Mouse (Mus musculus): ENCODE results near the gene Rnf145. TPM values are rescaled to one million over a fixed set of nuclear protein-coding genes. Genes with fewer than 3 reads are reported as not detected.
A peak's percentile ranks its signal among the peaks of the same experiment; 100 is the strongest.

Rnf145 gene
- polyA plus RNA-seq, 1 experiment from 2014 or later: 158 TPM

- Histone ChIP-seq H3K9me3 (no peaks in the 10 kb centered on the region), H3K27me3 (no peaks in the 10 kb centered on the region), H3K4me1 (no peaks in the 10 kb centered on the region), H3K4me3 (no peak overlapping the region), H3K36me3 (no peaks in the 10 kb centered on the region), H3K27ac (replicated peaks) (no peak overlapping the region), H3K9ac (replicated peaks) (no peak overlapping the region), H3K4me2 (replicated peaks) (no peak overlapping the region)
- 92% methylated on average over 5 of the region's 5 CpGs for WGBS
- no peak for ATAC-seq (ENCODE audit: low FRiP score, low read depth)
Observed at GRCm38 (mm10) chr11:44574820-44575219, 56.1 kb downstream of the Rnf145 start.

GRCm38 (mm10) chr11:44577911-44578310 lies 59.1 kb downstream of the Rnf145 start:
- ATAC-seq (ENCODE audit: low FRiP score, low read depth): no peak
- Histone ChIP-seq H3K9ac (replicated peaks) (no peak overlapping the region), H3K4me2 (replicated peaks) (no peak overlapping the region), H3K27ac (replicated peaks) (no peak overlapping the region), H3K4me1 (no peaks in the 10 kb centered on the region), H3K36me3 (no peaks in the 10 kb centered on the region), H3K27me3 (no peaks in the 10 kb centered on the region), H3K4me3 (no peak overlapping the region), H3K9me3 (no peaks in the 10 kb centered on the region)
- WGBS: 83% methylated on average over 9 of the region's 9 CpGs

DNA sequence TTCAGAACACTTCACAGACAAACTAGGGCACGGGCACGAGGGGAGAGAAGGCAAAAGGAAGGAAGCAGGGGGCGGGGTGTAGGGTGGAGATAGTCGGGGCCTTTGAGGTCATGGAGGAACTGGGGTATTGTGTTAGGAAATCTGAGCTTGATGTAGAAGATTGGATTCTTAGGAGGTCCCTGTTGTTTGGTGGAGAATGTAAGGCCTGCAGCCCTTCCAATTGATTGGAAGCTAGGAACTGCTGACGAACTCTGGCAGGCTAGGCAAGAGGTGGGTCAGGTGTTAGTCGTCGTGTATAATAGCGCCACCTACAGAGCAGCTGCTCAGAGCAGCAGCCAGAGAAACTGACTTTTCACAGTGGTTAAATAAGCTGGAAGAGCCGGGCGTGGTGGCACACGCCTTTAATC lies 62.5 kb downstream of the Rnf145 start:
- no peaks in the 10 kb centered on the region for H3K36me3 ChIP-seq
- H3K9me3 ChIP-seq: no peaks in the 10 kb centered on the region
- no peaks in the 10 kb centered on the region for H3K4me1 ChIP-seq
- WGBS: 38% methylated on average over 11 of the region's 11 CpGs
- no peak overlapping the region for H3K4me2 ChIP-seq (replicated peaks)
- no peak for ATAC-seq (ENCODE audit: low FRiP score, low read depth)
- H3K27me3 ChIP-seq: no peaks in the 10 kb centered on the region
- no peak overlapping the region for H3K4me3 ChIP-seq
- H3K9ac ChIP-seq (replicated peaks): no peak overlapping the region
- no peak overlapping the region for H3K27ac ChIP-seq (replicated peaks)

GRCm38 (mm10) chr11:44586047-44586696 lies 67.4 kb downstream of the Rnf145 start:
- Histone ChIP-seq H3K36me3 (no peaks in the 10 kb centered on the region), H3K27ac (replicated peaks) (no peak overlapping the region), H3K4me1 (no peaks in the 10 kb centered on the region), H3K4me3 (no peak overlapping the region), H3K9ac (replicated peaks) (no peak overlapping the region), H3K4me2 (replicated peaks) (no peak overlapping the region), H3K9me3 (no peaks in the 10 kb centered on the region), H3K27me3 (no peaks in the 10 kb centered on the region)
- WGBS: 9% methylated on average over 3 of the region's 3 CpGs
- peak; percentile 30; the same call in 1 of the 2 replicates for ATAC-seq (ENCODE audit: low FRiP score, low read depth)

DNA sequence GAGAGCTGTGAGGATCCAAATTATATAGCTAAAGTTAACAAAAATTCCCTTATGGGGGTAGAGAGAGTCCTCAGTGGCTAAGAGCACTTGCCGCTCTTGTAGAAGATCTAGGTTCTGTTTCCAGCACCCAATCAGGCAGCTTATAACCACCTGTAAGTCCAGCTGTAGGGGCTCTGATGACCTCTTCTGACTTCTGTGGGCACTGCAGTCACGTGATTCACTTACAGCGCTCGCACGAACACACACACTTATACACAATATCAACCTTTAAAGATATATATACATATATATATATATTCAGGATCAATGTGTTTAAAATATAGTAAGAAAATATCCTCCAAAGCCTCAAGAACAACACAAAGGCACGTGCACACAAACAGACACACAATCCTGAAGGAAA lies 74.3 kb downstream of the Rnf145 start:
- Histone ChIP-seq H3K4me1 (no peaks in the 10 kb centered on the region), H3K4me2 (replicated peaks) (no peak overlapping the region), H3K4me3 (no peak overlapping the region), H3K27ac (replicated peaks) (no peak overlapping the region), H3K36me3 (no peaks in the 10 kb centered on the region), H3K9ac (replicated peaks) (no peak overlapping the region), H3K9me3 (no peaks in the 10 kb centered on the region), H3K27me3 (no peaks in the 10 kb centered on the region)
- no peak for ATAC-seq (ENCODE audit: low FRiP score, low read depth)
- 89% methylated on average over 6 of the region's 6 CpGs for WGBS

DNA sequence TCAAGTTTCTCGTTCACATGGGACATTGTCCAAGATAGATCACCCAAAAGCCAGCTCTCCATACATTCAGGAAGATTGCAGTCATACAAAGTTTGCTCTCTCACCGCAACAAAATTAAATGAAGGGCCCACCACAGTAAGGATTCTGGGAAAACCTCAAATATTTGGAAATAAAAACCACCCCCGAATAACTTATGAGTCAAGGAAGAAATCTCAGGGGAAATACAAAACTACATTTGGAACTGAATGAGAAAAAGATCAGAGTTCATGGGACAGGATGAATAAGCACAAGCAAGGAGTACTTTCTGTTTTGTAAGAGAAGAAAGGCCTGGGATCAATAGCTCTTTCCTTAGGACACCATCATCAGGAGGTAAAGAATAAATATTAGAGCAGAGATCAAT lies 76.0 kb downstream of the Rnf145 start:
- no peaks in the 10 kb centered on the region for H3K27me3 ChIP-seq
- no peak overlapping the region for H3K4me3 ChIP-seq
- H3K36me3 ChIP-seq: no peaks in the 10 kb centered on the region
- H3K9ac ChIP-seq (replicated peaks): no peak overlapping the region
- no peak overlapping the region for H3K4me2 ChIP-seq (replicated peaks)
- H3K27ac ChIP-seq (replicated peaks): no peak overlapping the region
- no peaks in the 10 kb centered on the region for H3K4me1 ChIP-seq
- no peak for ATAC-seq (ENCODE audit: low FRiP score, low read depth)
- no peaks in the 10 kb centered on the region for H3K9me3 ChIP-seq
- 86% methylated on average over 3 of the region's 3 CpGs for WGBS

GRCm38 (mm10) chr11:44606881-44607280 lies 88.1 kb downstream of the Rnf145 start:
- Histone ChIP-seq H3K9me3 (no peaks in the 10 kb centered on the region), H3K27me3 (peaks cover 17% of the 10 kb centered on the region), H3K4me2 (replicated peaks) (no peak overlapping the region), H3K4me1 (peaks cover 7% of the 10 kb centered on the region), H3K4me3 (no peak overlapping the region), H3K9ac (replicated peaks) (no peak overlapping the region), H3K27ac (replicated peaks) (no peak overlapping the region), H3K36me3 (no peaks in the 10 kb centered on the region)
- ATAC-seq (ENCODE audit: low FRiP score, low read depth): no peak
- WGBS: 89% methylated on average over 8 of the region's 8 CpGs

DNA sequence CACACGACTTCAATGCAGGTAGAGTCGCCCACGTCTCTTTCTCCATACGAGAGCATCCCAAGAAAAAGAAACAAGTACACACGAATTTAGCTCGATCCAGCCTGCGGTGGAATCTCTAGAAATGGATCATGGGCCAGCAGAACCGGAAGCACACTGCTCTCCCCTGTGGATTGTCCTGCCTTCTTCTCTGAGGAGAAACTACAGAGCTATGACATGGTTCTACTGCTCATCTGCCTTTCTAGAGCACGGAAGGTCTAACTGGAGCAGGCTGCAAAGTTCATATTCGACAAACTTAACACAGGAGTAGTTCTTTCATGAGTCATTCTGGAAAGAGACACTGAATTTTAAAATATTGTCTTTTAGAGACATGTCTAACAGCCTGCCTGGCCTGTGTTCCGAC lies 89.9 kb downstream of the Rnf145 start:
- Histone ChIP-seq H3K36me3 (no peaks in the 10 kb centered on the region), H3K27ac (replicated peaks) (no peak overlapping the region), H3K4me1 (peaks cover 22% of the 10 kb centered on the region), H3K9me3 (no peaks in the 10 kb centered on the region), H3K27me3 (peaks cover 34% of the 10 kb centered on the region), H3K4me2 (replicated peaks) (no peak overlapping the region), H3K9ac (replicated peaks) (no peak overlapping the region), H3K4me3 (no peak overlapping the region)
- WGBS: 84% methylated on average over 11 of the region's 11 CpGs
- no peak for ATAC-seq (ENCODE audit: low FRiP score, low read depth)

DNA sequence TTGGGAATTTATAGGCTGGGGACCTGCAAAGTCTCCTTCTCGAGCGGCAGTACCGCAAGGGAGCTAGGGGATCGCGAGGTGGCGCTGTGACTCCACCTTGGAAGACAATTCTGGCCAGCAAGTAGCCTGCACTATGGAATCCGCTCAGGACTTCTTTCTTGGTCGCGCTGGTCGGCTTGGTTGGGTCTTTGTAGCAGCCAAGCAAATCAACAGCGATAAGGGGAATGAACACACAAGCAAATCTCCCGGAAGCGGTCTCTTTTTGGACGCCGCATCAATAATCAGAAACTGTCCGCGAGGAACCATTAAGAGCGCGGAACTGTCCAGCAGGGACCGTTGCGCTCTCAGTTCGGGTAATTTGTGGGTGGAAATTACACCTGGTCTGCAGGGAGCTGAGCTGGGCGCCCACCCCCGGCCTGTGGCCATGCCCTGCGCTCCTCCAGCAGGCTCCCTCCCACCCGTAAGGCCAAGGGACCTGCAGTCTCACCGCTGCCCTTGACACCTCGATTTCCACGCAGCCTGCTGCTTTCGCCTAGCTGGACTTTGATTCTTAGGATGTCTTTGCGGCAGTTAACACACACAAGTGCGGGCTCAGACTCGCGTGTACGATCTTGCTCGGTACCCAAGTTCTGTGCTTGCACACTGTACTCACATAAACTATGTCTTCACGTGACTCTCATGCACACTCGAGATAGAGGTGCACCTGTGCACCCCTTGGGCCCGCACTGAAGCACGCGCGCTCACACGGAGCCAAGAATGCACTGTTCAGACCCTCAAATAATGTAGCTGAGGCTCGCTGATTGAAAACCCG lies 92.4 kb downstream of the Rnf145 start:
- peaks cover 22% of the 10 kb centered on the region for H3K4me1 ChIP-seq
- peak overlapping the region; percentile 51 for H3K9ac ChIP-seq (replicated peaks)
- ATAC-seq (ENCODE audit: low FRiP score, low read depth): peak; percentile 86
- H3K4me3 ChIP-seq: peak overlapping the region; percentile 46
- H3K9me3 ChIP-seq: no peaks in the 10 kb centered on the region
- peak overlapping the region; percentile 91 for H3K4me2 ChIP-seq (replicated peaks)
- peak overlapping the region; percentile 68 for H3K27ac ChIP-seq (replicated peaks)
- no peaks in the 10 kb centered on the region for H3K36me3 ChIP-seq
- 1% methylated on average over 45 of the region's 45 CpGs for WGBS
- peaks cover 60% of the 10 kb centered on the region for H3K27me3 ChIP-seq

GRCm38 (mm10) chr11:44612156-44612555 lies 93.4 kb downstream of the Rnf145 start:
- H3K36me3 ChIP-seq: no peaks in the 10 kb centered on the region
- H3K4me2 ChIP-seq (replicated peaks): peak overlapping the region; percentile 54
- no peak overlapping the region for H3K27ac ChIP-seq (replicated peaks)
- no peak overlapping the region for H3K4me3 ChIP-seq
- WGBS: 3% methylated on average over 10 of the region's 10 CpGs
- H3K27me3 ChIP-seq: peaks cover 63% of the 10 kb centered on the region
- ATAC-seq (ENCODE audit: low FRiP score, low read depth): no peak
- H3K9ac ChIP-seq (replicated peaks): no peak overlapping the region
- H3K4me1 ChIP-seq: peaks cover 28% of the 10 kb centered on the region
- H3K9me3 ChIP-seq: no peaks in the 10 kb centered on the region

DNA sequence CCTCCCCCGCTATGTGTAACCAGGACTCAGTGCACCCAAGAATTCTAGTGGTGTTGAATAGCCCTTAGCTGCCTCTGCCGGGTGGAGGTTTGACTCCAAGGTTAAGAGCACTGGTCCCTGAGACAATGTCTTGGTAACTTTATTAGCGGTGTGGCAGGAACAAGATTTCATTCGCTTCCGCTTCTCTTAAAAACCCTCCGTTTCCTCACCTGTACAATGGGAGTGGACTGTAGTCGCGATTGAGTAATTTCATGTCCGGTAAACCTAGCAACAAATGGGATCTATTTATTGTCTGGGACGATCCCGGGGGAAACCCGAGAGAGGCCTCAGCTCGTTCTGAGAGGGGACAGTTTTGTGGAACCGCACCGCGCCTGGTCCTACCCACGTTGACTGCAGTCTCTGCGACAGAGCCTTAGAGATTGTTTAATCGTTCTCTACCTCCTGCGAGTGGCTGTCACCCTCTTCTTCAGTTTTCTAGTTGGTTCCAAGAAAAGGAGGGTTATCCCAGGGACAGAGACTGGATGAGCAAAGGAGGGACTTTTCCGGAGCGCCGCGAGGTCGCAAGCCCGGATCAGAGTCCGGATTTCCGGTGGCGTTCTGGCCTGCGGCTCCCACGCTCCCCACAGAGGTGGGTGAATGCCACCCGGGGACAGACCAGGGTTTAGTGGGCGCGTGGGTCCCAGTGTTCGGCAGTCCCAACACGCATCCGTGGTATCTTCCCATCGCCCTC lies 94.1 kb downstream of the Rnf145 start:
- ATAC-seq (ENCODE audit: low FRiP score, low read depth): no peak
- peak overlapping the region; percentile 54 for H3K4me2 ChIP-seq (replicated peaks)
- peaks cover 63% of the 10 kb centered on the region for H3K27me3 ChIP-seq
- peaks cover 28% of the 10 kb centered on the region for H3K4me1 ChIP-seq
- no peaks in the 10 kb centered on the region for H3K9me3 ChIP-seq
- no peak overlapping the region for H3K27ac ChIP-seq (replicated peaks)
- under 1% methylated on average over 38 of the region's 38 CpGs for WGBS
- peak overlapping the region; percentile 37 for H3K4me3 ChIP-seq
- H3K9ac ChIP-seq (replicated peaks): peak overlapping the region; percentile 39
- H3K36me3 ChIP-seq: no peaks in the 10 kb centered on the region

Measured in midbrain, embryonic 12.5 days (tissue).